Mouse (Mus musculus) forebrain, embryonic 10.5 days (tissue): ENCODE measurements around the gene Gm21983. TPM values are rescaled to one million over a fixed set of nuclear protein-coding genes. Genes with fewer than 3 reads are reported as not detected.

Source experiments
- DNase-seq: peaks from one replicate; pipeline ENCODE4 v3.0.0-alpha.2; 2017; ENCODE audit warnings: low spot score; ENCODE audit errors: extremely low spot score
- H3K27ac ChIP-seq: fragments of 300-500 bp; sonication (generic); 2 replicates; pipeline ENCODE4 v1.5.1; 2016; ENCODE audit warnings: mild to moderate bottlenecking
- H3K27me3 ChIP-seq: fragments of 300-500 bp; sonication (generic); 2 replicates; pipeline ENCODE4 v1.6.1; 2016; ENCODE audit warnings: mild to moderate bottlenecking; ENCODE audit not compliant: poor library complexity, severe bottlenecking
- H3K36me3 ChIP-seq: fragments of 300-500 bp; sonication (generic); replicated peaks from 2 replicates; pipeline ENCODE4 v1.6.1; 2016; ENCODE audit warnings: mild to moderate bottlenecking, moderate library complexity
- H3K4me1 ChIP-seq: fragments of 300-500 bp; sonication (generic); 2 replicates; pipeline ENCODE4 v1.6.1; 2016
- H3K4me3 ChIP-seq: fragments of 300-500 bp; sonication (generic); 2 replicates; pipeline ENCODE4 v1.5.1; 2016; ENCODE audit warnings: mild to moderate bottlenecking, moderate library complexity
- H3K9me3 ChIP-seq: fragments of 300-500 bp; sonication (generic); 2 replicates; pipeline ENCODE4 v1.6.1; 2016; ENCODE audit warnings: mild to moderate bottlenecking, moderate library complexity
- WGBS: fragments of 180-500 bp; shearing (Covaris S2); methylation state at CpG from one replicate; pipeline ENCODE4 v1.1.7; 2016; 5-methylcytosine and 5-hydroxymethylcytosine counted together
- polyA plus RNA-seq: library from polyadenylated mRNA; unstranded; fragments of >200 nt; fragmentation: Nextera tagmentation; extraction: Ambion mirVana; gene quantifications from 2 replicates; pipeline ENCODE4 v1.2.1, GENCODE M21; 2016

The Gm21983 gene
- polyA plus RNA-seq, 1 experiment from 2014 or later: not detected

DNA sequence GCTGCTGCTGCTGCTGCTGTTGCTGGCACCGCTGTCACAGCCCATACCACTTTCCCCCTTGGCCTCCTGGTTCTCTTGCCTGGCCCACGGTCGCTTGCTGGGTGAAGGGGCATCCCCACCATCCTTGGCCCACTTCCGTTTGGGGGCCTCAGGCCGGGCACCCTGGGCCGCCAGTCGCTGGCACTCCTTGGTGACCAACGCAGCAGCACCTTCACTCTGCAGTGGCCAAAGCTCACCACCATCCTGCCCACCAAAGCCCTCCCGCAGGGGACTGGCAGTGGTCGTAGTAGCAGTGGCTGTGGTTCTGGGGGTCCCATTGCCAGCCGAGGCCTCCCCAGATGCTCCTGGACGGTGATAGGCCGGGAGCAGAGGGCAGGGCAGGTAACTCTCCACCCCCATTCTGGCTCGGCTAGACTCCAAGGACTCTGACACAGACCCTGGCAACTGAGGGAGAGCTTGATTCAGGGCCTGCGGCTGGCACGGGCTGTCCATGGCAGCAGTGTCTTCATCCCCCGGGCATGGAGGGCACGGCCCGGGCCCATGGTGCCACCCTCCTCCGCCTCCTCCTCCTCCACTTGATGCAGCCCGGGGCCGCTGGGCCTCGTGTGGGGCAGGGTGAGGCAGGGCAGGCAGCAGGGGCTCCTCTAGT is 15.8 kb downstream of the Gm21983 start:
- no peaks in the 10 kb centered on the region for H3K27me3 ChIP-seq
- H3K4me3 ChIP-seq: peak overlapping the region; percentile 77
- WGBS: 81% methylated on average over 23 of the region's 23 CpGs
- DNase-seq: no peak
- H3K9me3 ChIP-seq: no peaks in the 10 kb centered on the region
- peaks cover 60% of the 10 kb centered on the region for H3K4me1 ChIP-seq
- H3K36me3 ChIP-seq: peaks cover 54% of the 10 kb centered on the region
- peak overlapping the region; percentile 98 for H3K27ac ChIP-seq

DNA sequence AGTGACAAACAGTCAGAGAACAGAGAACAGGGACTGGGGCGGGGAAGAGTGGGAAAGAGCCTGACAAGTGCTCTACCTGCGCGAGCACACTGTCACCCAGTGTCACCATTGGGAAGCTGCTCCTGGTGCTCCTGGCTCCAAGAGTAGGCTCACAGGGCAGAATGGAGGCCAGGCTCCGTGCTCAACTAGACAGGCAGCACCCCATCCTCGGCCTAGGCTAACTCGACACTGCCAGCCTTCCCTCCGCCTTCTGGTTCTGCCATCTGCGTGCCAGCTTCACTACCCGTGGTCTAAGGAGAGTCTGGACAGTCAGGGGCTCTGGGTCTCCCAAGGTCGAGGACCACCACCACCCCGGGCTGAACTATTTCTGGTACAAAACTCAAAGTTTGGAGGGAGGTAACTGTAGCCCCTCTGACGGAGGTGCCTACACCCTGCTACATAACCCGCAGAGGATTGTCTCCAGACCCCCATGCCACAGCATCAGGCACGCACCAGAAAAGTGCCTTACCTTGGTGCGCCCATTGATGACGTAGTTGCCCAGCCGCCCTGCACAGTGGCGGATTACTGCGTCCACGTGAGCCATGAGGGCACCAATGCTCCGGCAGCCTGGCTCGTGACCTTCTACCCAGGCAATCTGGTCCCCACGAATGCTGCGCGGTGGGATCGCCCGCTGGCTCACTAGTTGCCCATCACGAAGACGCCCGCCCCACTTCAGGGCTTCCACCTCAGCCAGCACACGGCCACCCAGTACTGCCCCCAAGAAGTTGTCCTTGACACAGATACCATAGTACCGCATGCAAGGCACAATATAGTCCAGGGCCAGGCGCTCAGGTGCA is 16.6 kb downstream of the Gm21983 start:
- Histone ChIP-seq H3K4me3 (peak overlapping the region; percentile 77), H3K4me1 (peaks cover 65% of the 10 kb centered on the region), H3K27ac (0 out of 2 replicates have a peak overlapping the region, but pooled peaks have one; percentile 0), H3K36me3 (peaks cover 62% of the 10 kb centered on the region), H3K27me3 (no peaks in the 10 kb centered on the region), H3K9me3 (no peaks in the 10 kb centered on the region)
- no peak for DNase-seq
- WGBS: 88% methylated on average over 33 of the region's 33 CpGs

DNA sequence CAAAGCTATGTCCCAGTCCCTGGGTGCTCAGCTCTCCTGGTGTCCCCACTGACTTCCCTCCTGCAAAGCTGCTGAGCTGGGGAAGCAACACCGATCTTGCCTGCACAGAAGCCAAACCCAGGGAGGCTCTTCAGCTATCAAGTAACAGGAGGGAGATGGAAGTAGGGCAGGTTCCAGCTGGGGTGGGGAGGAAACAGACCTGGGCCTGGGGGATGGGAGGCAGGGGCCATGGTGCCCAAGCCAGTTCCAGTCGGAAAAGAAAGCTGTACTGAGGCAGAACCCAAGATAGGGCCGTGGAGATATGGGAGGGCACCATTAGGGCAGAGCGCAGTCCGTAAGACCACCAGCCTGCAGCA is 17.5 kb downstream of the Gm21983 start:
- H3K9me3 ChIP-seq: no peaks in the 10 kb centered on the region
- H3K4me1 ChIP-seq: peaks cover 65% of the 10 kb centered on the region
- H3K27ac ChIP-seq: no peak overlapping the region
- 94% methylated on average over 5 of the region's 5 CpGs for WGBS
- peak overlapping the region; percentile 77; the same call in 1 of the 2 replicates for H3K4me3 ChIP-seq
- H3K36me3 ChIP-seq: peaks cover 70% of the 10 kb centered on the region
- DNase-seq: no peak
- H3K27me3 ChIP-seq: no peaks in the 10 kb centered on the region

DNA sequence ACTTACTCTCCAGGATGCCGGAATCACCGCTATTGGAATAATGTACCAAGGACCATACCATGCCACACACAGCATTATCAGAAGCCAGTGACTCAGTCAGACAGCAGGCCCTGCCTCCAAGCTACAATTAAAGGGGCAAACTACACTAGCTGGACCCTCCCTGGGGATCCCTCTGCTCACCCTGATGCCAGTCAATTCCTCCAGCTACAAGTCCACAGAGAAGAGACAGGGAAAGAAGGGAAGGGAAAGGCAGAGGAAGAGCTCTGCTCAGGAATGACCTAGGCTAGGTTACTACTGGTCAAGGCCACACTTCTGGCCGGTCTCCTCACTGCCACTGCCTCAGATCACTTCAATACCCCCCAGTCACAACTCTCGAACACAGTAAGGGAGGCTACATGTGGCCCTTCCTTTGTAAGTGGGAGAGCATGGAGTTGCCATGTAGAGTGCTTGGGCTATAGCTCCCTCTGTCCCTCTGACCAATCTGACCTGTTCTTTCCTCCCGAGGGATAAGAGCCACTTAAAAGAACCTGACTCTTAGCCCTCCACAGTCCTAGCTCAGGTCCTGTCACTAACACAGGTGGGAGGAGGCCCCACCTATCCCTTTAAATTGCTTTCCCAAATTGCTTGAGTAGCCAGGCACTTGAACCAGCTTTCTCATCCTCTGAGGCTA is 18.0 kb downstream of the Gm21983 start:
- 86% methylated on average over 5 of the region's 5 CpGs for WGBS
- Histone ChIP-seq H3K27me3 (no peaks in the 10 kb centered on the region), H3K36me3 (peaks cover 73% of the 10 kb centered on the region), H3K4me1 (peaks cover 65% of the 10 kb centered on the region), H3K4me3 (peak overlapping the region; percentile 77; the same call in 1 of the 2 replicates), H3K9me3 (no peaks in the 10 kb centered on the region), H3K27ac (no peak overlapping the region)
- no peak for DNase-seq

DNA sequence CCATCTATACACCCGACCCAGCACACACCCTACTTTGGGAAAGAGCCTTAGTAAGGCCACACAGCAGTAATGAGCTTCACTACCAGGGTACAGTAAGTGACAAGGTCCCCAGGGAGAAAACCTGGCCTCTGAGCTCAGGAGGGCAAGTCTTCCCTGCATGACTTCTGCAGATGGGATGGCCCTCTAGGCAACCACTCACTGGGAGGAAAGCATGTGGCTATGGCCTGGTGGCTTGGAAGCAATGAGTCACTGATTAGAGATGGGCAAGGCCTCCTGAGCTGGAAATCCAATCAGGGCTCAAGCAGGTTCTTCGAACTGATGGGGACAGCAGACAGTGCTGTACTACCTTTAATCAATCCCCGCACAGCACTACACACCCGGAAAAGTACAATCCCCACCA is 19.1 kb downstream of the Gm21983 start:
- Histone ChIP-seq H3K27me3 (no peaks in the 10 kb centered on the region), H3K27ac (no peak overlapping the region), H3K4me3 (no peak overlapping the region), H3K36me3 (peaks cover 83% of the 10 kb centered on the region), H3K4me1 (peaks cover 55% of the 10 kb centered on the region), H3K9me3 (no peaks in the 10 kb centered on the region)
- DNase-seq: no peak
- 90% methylated on average over 4 of the region's 4 CpGs for WGBS

DNA sequence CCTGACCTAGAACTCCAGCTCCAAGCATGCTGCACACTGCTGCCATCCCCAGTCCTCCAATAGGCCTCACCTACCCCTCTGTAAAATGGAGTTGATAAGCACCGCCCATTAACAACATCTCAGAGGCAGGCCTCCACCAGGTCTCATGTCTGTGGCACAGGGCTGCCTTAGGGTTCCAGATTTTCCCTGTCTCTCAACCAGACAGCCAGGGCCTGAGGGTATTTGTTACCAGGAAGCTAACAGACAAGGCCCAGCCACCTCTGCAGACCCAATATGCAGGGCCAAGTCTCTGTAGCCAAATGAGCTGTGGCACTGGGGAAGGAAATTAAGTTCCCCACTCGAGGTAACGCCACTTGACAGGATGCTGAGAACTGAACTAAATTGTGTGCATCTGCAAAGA is 20.0 kb downstream of the Gm21983 start:
- H3K4me1 ChIP-seq: peaks cover 55% of the 10 kb centered on the region
- no peaks in the 10 kb centered on the region for H3K9me3 ChIP-seq
- peaks cover 86% of the 10 kb centered on the region for H3K36me3 ChIP-seq
- no peaks in the 10 kb centered on the region for H3K27me3 ChIP-seq
- 92% methylated on average over 3 of the region's 3 CpGs for WGBS
- no peak for DNase-seq
- H3K27ac ChIP-seq: no peak overlapping the region
- H3K4me3 ChIP-seq: no peak overlapping the region

DNA sequence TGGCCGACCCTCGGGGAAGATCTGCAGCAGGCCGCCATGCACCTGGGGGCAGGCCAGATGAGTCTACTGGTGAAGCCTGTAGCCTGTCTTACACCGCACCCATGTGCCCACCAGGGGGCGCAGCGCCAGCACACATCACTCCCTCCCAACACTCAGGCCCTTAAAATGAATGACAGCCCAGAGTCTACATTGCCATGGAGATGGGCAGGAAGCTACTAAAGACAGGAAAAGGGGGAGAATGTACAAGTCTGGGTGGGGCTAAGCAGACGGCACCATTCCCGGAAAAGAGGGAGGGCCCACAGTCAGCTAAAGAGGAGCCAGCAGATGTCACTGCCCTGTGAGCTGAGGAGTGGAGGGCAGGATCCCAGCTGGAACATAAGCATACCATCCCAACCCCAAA is 21.0 kb downstream of the Gm21983 start:
- Histone ChIP-seq H3K27me3 (no peaks in the 10 kb centered on the region), H3K4me1 (peaks cover 46% of the 10 kb centered on the region), H3K36me3 (peaks cover 80% of the 10 kb centered on the region), H3K9me3 (no peaks in the 10 kb centered on the region), H3K27ac (no peak overlapping the region), H3K4me3 (no peak overlapping the region)
- peak; percentile 81 for DNase-seq
- WGBS: 29% methylated on average over 8 of the region's 8 CpGs

DNA sequence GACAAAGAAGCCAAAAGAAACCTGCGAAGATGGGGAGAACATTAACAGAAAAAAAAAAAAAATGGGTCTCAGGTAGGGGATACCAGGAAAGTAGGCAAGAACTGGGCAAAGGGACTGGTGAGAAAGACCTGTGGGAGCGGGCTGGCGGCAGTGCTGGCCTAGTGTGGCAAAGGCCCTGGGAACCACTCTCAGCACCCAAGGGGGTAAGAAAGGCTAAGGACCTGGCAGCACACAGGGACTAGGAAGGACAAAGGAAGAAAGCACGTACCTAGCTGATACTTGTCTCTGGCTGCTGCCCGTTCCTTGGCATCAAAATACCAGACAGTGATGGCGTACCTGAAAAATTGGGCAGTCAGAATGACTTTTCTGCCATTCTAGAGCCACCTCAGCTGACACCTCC is 21.6 kb downstream of the Gm21983 start:
- H3K9me3 ChIP-seq: no peaks in the 10 kb centered on the region
- H3K4me3 ChIP-seq: no peak overlapping the region
- no peaks in the 10 kb centered on the region for H3K27me3 ChIP-seq
- no peak overlapping the region for H3K27ac ChIP-seq
- H3K36me3 ChIP-seq: peaks cover 74% of the 10 kb centered on the region
- DNase-seq: no peak
- WGBS: 94% methylated on average over 6 of the region's 6 CpGs
- peaks cover 40% of the 10 kb centered on the region for H3K4me1 ChIP-seq

DNA sequence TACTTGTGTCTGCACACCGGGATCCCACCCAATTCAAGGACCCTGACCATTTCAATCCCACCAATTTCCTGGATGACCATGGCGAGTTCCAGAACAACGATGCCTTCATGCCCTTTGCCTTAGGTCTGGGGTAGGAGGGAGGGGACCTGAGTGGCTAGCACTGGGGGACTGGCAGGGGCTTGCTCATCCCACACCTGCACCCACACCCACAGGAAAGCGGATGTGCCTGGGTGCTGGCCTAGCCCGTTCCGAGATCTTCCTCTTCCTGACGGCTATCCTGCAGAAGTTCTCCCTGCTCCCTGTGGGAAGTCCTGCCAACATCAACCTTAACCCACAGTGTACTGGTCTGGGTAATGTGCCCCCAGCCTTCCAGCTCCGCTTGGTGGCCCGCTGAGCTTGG is 22.7 kb downstream of the Gm21983 start:
- peaks cover 63% of the 10 kb centered on the region for H3K36me3 ChIP-seq

DNA sequence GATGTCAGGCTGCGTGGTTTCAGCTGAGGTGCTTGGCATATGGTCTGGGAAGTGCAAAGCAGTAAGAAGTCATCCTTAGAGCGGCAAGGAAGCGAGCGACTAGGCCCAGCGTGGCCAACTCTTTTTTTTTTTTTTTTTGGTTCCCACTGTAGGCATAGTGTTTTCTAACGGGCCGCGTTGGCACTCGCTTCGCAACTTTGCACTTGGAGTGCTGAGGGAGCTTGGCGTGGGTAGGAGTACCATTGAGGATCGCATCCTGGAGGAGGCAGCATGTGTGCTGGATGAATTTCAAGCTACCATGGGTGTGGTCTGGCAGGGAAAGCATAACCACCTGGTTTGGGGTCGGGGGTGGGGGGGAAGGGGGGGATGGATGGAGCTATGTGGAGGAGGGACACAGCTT is 24.9 kb downstream of the Gm21983 start:
- peaks cover 42% of the 10 kb centered on the region for H3K36me3 ChIP-seq
- DNase-seq: no peak
- H3K4me1 ChIP-seq: peaks cover 13% of the 10 kb centered on the region
- 88% methylated on average over 13 of the region's 13 CpGs for WGBS
- H3K9me3 ChIP-seq: no peaks in the 10 kb centered on the region
- no peak overlapping the region for H3K4me3 ChIP-seq
- no peaks in the 10 kb centered on the region for H3K27me3 ChIP-seq
- H3K27ac ChIP-seq: no peak overlapping the region

More for the DNA sequence above, 22.7 kb downstream of the Gm21983 start:
- WGBS: 96% methylated on average over 9 of the region's 9 CpGs
- no peak overlapping the region for H3K4me3 ChIP-seq
- DNase-seq: no peak
- H3K27ac ChIP-seq: no peak overlapping the region
- no peaks in the 10 kb centered on the region for H3K27me3 ChIP-seq
- peaks cover 29% of the 10 kb centered on the region for H3K4me1 ChIP-seq
- no peaks in the 10 kb centered on the region for H3K9me3 ChIP-seq

DNA sequence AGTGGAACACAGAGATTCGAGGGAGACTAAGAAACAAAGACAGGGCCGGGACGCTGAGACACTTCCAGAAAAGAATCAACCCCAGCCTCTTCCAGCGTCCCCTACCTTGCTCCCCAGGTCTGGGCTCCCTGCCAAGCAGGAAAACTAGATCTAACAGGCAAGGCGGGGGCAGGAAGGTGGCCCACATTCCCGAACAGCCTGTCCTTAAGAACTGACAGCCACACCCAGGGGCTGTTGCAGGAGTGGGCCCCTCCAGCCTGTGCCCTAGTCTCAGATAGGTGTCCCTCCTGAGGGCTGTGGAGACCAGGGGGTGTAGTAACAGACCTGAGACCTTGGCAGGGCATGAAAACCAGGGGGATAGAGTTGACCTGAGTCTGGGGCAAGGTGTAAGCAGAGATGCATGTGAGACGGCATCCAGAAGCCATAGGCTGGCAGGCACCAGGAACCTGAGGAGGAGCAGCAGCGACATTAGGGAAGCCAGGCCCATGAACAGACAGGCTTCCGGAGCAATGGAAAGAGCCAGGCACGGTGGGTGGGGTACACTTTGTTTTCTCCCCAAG is 27.6 kb downstream of the Gm21983 start, which contains the start of gene Cyp2t4:
Gene Cyp2t4, plus strand, starts transcription at position 510 of the 560 bp plus-strand sequence.
- Histone ChIP-seq H3K4me1 (no peaks in the 10 kb centered on the region), H3K4me3 (no peak within 1 kb of the TSS), H3K36me3 (peaks cover 16% of the 10 kb centered on the region), H3K27ac (no peak within 1 kb of the TSS), H3K9me3 (0 out of 2 replicates have a peak, but pooled peaks cover 4% of the 10 kb centered on the region), H3K27me3 (no peaks in the 10 kb centered on the region)
- 88% methylated on average over 10 of the region's 10 CpGs for WGBS
- DNase-seq: no peak

DNA sequence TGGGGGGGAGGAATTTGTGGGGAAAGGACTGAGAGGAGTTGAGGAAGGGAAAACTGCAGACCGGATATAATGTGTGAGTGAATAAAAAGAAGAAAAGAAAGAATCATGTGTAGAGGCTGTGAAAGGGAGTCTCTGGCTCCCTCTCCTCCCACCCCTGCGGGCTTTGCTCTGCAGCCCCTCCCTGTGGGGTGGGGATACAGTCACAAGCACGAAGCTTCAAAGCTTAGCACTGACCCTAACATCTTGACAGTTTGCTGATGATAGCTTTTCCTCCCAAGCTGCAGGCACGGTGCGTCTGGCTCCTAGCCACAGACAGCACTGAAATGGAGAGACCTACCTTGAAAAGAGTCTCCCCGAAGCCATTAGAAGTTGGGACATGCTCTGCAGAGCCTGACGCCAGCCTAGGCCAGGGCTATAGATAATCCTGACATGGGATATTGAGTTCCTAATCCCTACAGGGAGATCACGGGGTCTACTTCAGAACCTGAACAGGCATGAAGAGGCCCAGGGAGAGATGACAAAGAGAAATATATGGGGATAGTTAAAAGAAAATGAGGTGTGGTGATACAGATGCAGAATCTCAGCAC is 44.4 kb downstream of the Gm21983 start:
- Histone ChIP-seq H3K9me3 (peaks cover 12% of the 10 kb centered on the region), H3K36me3 (no peaks in the 10 kb centered on the region), H3K4me1 (no peaks in the 10 kb centered on the region), H3K27me3 (no peaks in the 10 kb centered on the region), H3K4me3 (no peak overlapping the region), H3K27ac (no peak overlapping the region)
- no peak for DNase-seq
- 78% methylated on average over 8 of the region's 8 CpGs for WGBS
